Mouse (Mus musculus) spleen, postnatal 10 days (tissue): ENCODE measurements around the gene Defa28.
"Not testable (repeated sequence)": the region's sequence is repeated elsewhere in the genome, so short reads cannot be mapped to it uniquely, and the experiment has no call there.

ENCODE experiments used
- DNase-seq, 2 experiments: peaks; one replicate each; pipeline ENCODE4 v3.0.0; 2021 to 2022; ENCODE audit warnings: low spot score in 2 of 2

Defa28 gene

DNA sequence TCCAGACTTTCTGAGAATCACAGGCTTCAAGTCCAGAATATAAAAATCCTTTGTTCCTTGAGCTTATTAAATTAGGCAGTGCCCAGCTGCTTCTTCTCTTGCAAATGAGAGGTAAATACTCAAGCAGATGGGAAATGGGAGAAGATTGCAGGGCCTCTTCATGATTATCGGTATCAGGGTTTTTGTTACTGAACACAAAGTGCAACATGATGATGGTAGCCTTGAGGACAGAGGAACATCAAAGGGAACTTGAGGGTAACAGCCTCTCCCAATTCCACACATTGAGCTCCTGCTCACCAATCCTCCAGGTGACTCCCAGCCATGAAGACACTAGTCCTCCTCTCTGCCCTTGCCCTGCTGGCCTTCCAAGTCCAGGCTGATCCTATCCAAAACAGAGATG is at the start of gene Defa28:
TSS of gene Defa28 (plus strand) at position 301 of the 400 bp plus-strand sequence.
- not testable (repeated sequence) for DNase-seq

- not testable (repeated sequence) for DNase-seq
Measured at GRCm38 (mm10) chr8:21565086-21565485, 17.7 kb upstream of the Defa28 start, which contains the start of gene Defa37. Gene Defa37, plus strand, starts transcription at chr8:21565386.

DNA sequence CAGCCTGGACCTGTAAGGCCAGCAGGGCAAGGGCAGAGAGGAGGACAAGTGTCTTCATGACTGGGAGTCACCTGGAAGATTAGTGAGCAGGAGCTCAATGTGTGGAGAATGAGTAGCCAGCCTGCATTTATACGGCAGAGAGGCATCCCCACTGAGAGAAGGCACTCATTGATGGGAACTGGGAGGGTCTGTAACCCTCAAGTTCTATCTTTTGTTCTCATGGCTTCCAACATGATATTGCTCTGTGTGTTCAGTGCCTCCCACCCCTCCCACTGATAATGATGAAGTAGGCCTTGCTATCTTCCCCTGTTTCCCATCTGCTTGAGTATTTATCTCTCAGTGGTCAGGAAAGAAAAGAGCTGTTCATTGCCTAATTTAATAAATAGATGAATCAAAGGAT is 11.6 kb downstream of the Defa28 start, which contains the start of gene Gm7861:
TSS of gene Gm7861 (minus strand) at position 101 of the 400 bp plus-strand sequence.
- DNase-seq: not testable (repeated sequence)

DNA sequence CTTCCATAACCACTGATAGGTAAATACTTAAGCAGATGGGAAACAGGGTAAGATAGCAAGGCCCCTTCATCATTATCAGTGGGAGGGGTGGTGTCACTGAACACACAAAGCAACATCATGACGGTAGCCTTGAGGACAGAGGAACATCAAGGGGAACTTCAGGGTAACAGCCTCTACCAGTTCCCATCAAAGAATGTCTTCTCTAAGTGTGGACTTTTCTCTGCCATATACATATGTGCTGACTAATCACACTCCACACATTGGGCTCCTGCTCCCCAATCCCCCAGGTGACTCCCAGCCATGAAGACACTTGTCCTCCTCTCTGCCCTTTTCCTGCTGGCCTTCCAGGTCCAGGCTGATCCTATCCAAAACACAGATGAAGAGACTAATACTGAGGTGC is 35.1 kb downstream of the Defa28 start, which contains the start of gene Defa26:
TSS of gene Defa26 (plus strand) at position 301 of the 400 bp plus-strand sequence.
- DNase-seq: not testable (repeated sequence)
